Mouse (Mus musculus): ENCODE data around the gene Lipc. TPM values are rescaled to one million over a fixed set of nuclear protein-coding genes. Genes with fewer than 3 reads are reported as not detected.

Gene Lipc
- polyA plus RNA-seq, 1 experiment from 2014 or later, result not detected

- no peak overlapping the region for H3K27ac ChIP-seq (replicated peaks)
- ATAC-seq (ENCODE audit: low FRiP score, low read depth), result no peak
- H3K4me2 ChIP-seq, result no peak overlapping the region
- H3K36me3 ChIP-seq, result no peaks in the 10 kb centered on the region
- no peak overlapping the region for H3K4me3 ChIP-seq
- no peaks in the 10 kb centered on the region for H3K27me3 ChIP-seq
- no peak overlapping the region for H3K9ac ChIP-seq
- no peaks in the 10 kb centered on the region for H3K9me3 ChIP-seq
- H3K4me1 ChIP-seq (replicated peaks), result no peaks in the 10 kb centered on the region
- 90% methylated on average over 11 of the region's 11 CpGs for WGBS
Observed at GRCm38 (mm10) chr9:70902821-70903730, 49.0 kb downstream of the Lipc start.

- Histone ChIP-seq H3K4me1 (replicated peaks) (no peaks in the 10 kb centered on the region), H3K36me3 (no peaks in the 10 kb centered on the region), H3K27ac (replicated peaks) (no peak overlapping the region), H3K9ac (no peak overlapping the region), H3K27me3 (no peaks in the 10 kb centered on the region), H3K4me3 (no peak overlapping the region), H3K9me3 (no peaks in the 10 kb centered on the region), H3K4me2 (no peak overlapping the region)
- ATAC-seq (ENCODE audit: low FRiP score, low read depth), result no peak
- WGBS, result 96% methylated on average over 1 of the region's 1 CpGs
Observed at GRCm38 (mm10) chr9:70894201-70894600, 57.8 kb downstream of the Lipc start.

GRCm38 (mm10) chr9:70893526-70893925 is 58.5 kb downstream of the Lipc start:
- no peaks in the 10 kb centered on the region for H3K4me1 ChIP-seq (replicated peaks)
- no peaks in the 10 kb centered on the region for H3K27me3 ChIP-seq
- H3K9me3 ChIP-seq, result no peaks in the 10 kb centered on the region
- ATAC-seq (ENCODE audit: low FRiP score, low read depth), result no peak
- H3K9ac ChIP-seq, result no peak overlapping the region
- no peaks in the 10 kb centered on the region for H3K36me3 ChIP-seq
- no peak overlapping the region for H3K27ac ChIP-seq (replicated peaks)
- H3K4me2 ChIP-seq, result no peak overlapping the region
- no peak overlapping the region for H3K4me3 ChIP-seq
- WGBS, result 77% methylated on average over 3 of the region's 3 CpGs

- no peak overlapping the region for H3K27ac ChIP-seq (replicated peaks)
- H3K9ac ChIP-seq, result no peak overlapping the region
- WGBS, result 87% methylated on average over 5 of the region's 5 CpGs
- H3K4me3 ChIP-seq, result no peak overlapping the region
- no peaks in the 10 kb centered on the region for H3K27me3 ChIP-seq
- H3K9me3 ChIP-seq, result no peaks in the 10 kb centered on the region
- H3K4me2 ChIP-seq, result no peak overlapping the region
- no peaks in the 10 kb centered on the region for H3K36me3 ChIP-seq
- ATAC-seq (ENCODE audit: low FRiP score, low read depth), result no peak
- no peaks in the 10 kb centered on the region for H3K4me1 ChIP-seq (replicated peaks)
Observed at GRCm38 (mm10) chr9:70892627-70893026, 59.4 kb downstream of the Lipc start.

GRCm38 (mm10) chr9:70891431-70892133 is 60.4 kb downstream of the Lipc start:
- Histone ChIP-seq H3K27me3 (no peaks in the 10 kb centered on the region), H3K36me3 (no peaks in the 10 kb centered on the region), H3K9ac (no peak overlapping the region), H3K9me3 (no peaks in the 10 kb centered on the region), H3K4me2 (no peak overlapping the region), H3K4me1 (replicated peaks) (no peaks in the 10 kb centered on the region), H3K27ac (replicated peaks) (no peak overlapping the region), H3K4me3 (no peak overlapping the region)
- WGBS, result 67% methylated on average over 8 of the region's 8 CpGs
- no peak for ATAC-seq (ENCODE audit: low FRiP score, low read depth)

GRCm38 (mm10) chr9:70890736-70891135 is 61.3 kb downstream of the Lipc start:
- 87% methylated on average over 7 of the region's 7 CpGs for WGBS
- Histone ChIP-seq H3K27me3 (no peaks in the 10 kb centered on the region), H3K9me3 (no peaks in the 10 kb centered on the region), H3K9ac (no peak overlapping the region), H3K4me3 (no peak overlapping the region), H3K4me1 (replicated peaks) (no peaks in the 10 kb centered on the region), H3K36me3 (no peaks in the 10 kb centered on the region), H3K27ac (replicated peaks) (no peak overlapping the region), H3K4me2 (no peak overlapping the region)
- no peak for ATAC-seq (ENCODE audit: low FRiP score, low read depth)

- ATAC-seq (ENCODE audit: low FRiP score, low read depth), result no peak
- Histone ChIP-seq H3K27ac (replicated peaks) (no peak overlapping the region), H3K9me3 (no peaks in the 10 kb centered on the region), H3K9ac (no peak overlapping the region), H3K4me1 (replicated peaks) (no peaks in the 10 kb centered on the region), H3K36me3 (no peaks in the 10 kb centered on the region), H3K4me2 (no peak overlapping the region), H3K4me3 (no peak overlapping the region), H3K27me3 (no peaks in the 10 kb centered on the region)
- WGBS, result 76% methylated on average over 4 of the region's 4 CpGs
Observed at GRCm38 (mm10) chr9:70888969-70889368, 63.1 kb downstream of the Lipc start.

GRCm38 (mm10) chr9:70888556-70888955 is 63.5 kb downstream of the Lipc start:
- WGBS, result 97% methylated on average over 2 of the region's 2 CpGs
- Histone ChIP-seq H3K36me3 (no peaks in the 10 kb centered on the region), H3K4me3 (no peak overlapping the region), H3K27ac (replicated peaks) (no peak overlapping the region), H3K9me3 (no peaks in the 10 kb centered on the region), H3K9ac (no peak overlapping the region), H3K4me2 (no peak overlapping the region), H3K27me3 (no peaks in the 10 kb centered on the region), H3K4me1 (replicated peaks) (no peaks in the 10 kb centered on the region)
- no peak for ATAC-seq (ENCODE audit: low FRiP score, low read depth)

- 63% methylated on average over 5 of the region's 5 CpGs for WGBS
Observed at GRCm38 (mm10) chr9:70881982-70882381, 70.0 kb downstream of the Lipc start.

GRCm38 (mm10) chr9:70878823-70879222 is 73.2 kb downstream of the Lipc start:
- no peak for ATAC-seq (ENCODE audit: low FRiP score, low read depth)
- no peaks in the 10 kb centered on the region for H3K36me3 ChIP-seq
- no peak overlapping the region for H3K4me2 ChIP-seq
- H3K9ac ChIP-seq, result no peak overlapping the region
- H3K27me3 ChIP-seq, result no peaks in the 10 kb centered on the region
- no peak overlapping the region for H3K27ac ChIP-seq (replicated peaks)
- H3K9me3 ChIP-seq, result no peaks in the 10 kb centered on the region
- no peak overlapping the region for H3K4me3 ChIP-seq
- no peaks in the 10 kb centered on the region for H3K4me1 ChIP-seq (replicated peaks)

More at GRCm38 (mm10) chr9:70881982-70882381, 70.0 kb downstream of the Lipc start:
- no peaks in the 10 kb centered on the region for H3K4me1 ChIP-seq (replicated peaks)
- H3K9ac ChIP-seq, result no peak overlapping the region
- no peaks in the 10 kb centered on the region for H3K9me3 ChIP-seq
- no peaks in the 10 kb centered on the region for H3K36me3 ChIP-seq
- H3K27ac ChIP-seq (replicated peaks), result no peak overlapping the region
- no peak overlapping the region for H3K4me3 ChIP-seq
- no peak for ATAC-seq (ENCODE audit: low FRiP score, low read depth)
- no peak overlapping the region for H3K4me2 ChIP-seq
- no peaks in the 10 kb centered on the region for H3K27me3 ChIP-seq

- WGBS, result 80% methylated on average over 5 of the region's 5 CpGs
- no peak for ATAC-seq (ENCODE audit: low FRiP score, low read depth)
- H3K4me3 ChIP-seq, result no peak overlapping the region
- H3K4me2 ChIP-seq, result no peak overlapping the region
- no peak overlapping the region for H3K27ac ChIP-seq (replicated peaks)
- H3K27me3 ChIP-seq, result no peaks in the 10 kb centered on the region
- H3K4me1 ChIP-seq (replicated peaks), result no peaks in the 10 kb centered on the region
- no peak overlapping the region for H3K9ac ChIP-seq
- no peaks in the 10 kb centered on the region for H3K9me3 ChIP-seq
- no peaks in the 10 kb centered on the region for H3K36me3 ChIP-seq
Observed at GRCm38 (mm10) chr9:70878157-70878556, 73.9 kb downstream of the Lipc start.

- no peaks in the 10 kb centered on the region for H3K36me3 ChIP-seq
- H3K27me3 ChIP-seq, result no peaks in the 10 kb centered on the region
- no peaks in the 10 kb centered on the region for H3K4me1 ChIP-seq (replicated peaks)
- no peak overlapping the region for H3K9ac ChIP-seq
- no peak for ATAC-seq (ENCODE audit: low FRiP score, low read depth)
- H3K27ac ChIP-seq (replicated peaks), result no peak overlapping the region
- WGBS, result 70% methylated on average over 4 of the region's 4 CpGs
- H3K9me3 ChIP-seq, result no peaks in the 10 kb centered on the region
- no peak overlapping the region for H3K4me2 ChIP-seq
- H3K4me3 ChIP-seq, result no peak overlapping the region
Observed at GRCm38 (mm10) chr9:70875490-70875889, 76.5 kb downstream of the Lipc start.
